Mouse (Mus musculus) kidney, postnatal 10 days (tissue): ENCODE measurements around the gene Lelp1.

ENCODE experiments used
- DNase-seq: peaks from one replicate; pipeline ENCODE4 v3.0.0; 2021; ENCODE audit warnings: mixed read lengths

The Lelp1 gene

GRCm38 (mm10) chr3:92142644-92143043, at the start of gene Lelp1:
TSS of gene Lelp1 (minus strand) at chr3:92142744.
- no peak for DNase-seq

- DNase-seq, result no peak
Observed at GRCm38 (mm10) chr3:92176880-92177279, 34.3 kb upstream of the Lelp1 start.

GRCm38 (mm10) chr3:92169847-92170246, 27.3 kb upstream of the Lelp1 start:
- DNase-seq, result no peak

GRCm38 (mm10) chr3:92153322-92153721, 10.8 kb upstream of the Lelp1 start:
- peak; percentile 67 for DNase-seq

- peak; percentile 54 for DNase-seq
Observed at GRCm38 (mm10) chr3:92150631-92151277, 8.2 kb upstream of the Lelp1 start.

GRCm38 (mm10) chr3:92147913-92148312, 5.4 kb upstream of the Lelp1 start:
- no peak for DNase-seq

- peak; percentile 26 for DNase-seq
Observed at GRCm38 (mm10) chr3:92147420-92147819, 4.9 kb upstream of the Lelp1 start.

- DNase-seq, result no peak
Observed at GRCm38 (mm10) chr3:92123847-92124246, 18.7 kb downstream of the Lelp1 start, which contains the start of gene Prr9. TSS of gene Prr9 (minus strand) at chr3:92123947.

- no peak for DNase-seq
Observed at GRCm38 (mm10) chr3:92120902-92121301, 21.6 kb downstream of the Lelp1 start.

GRCm38 (mm10) chr3:92117930-92118329, 24.6 kb downstream of the Lelp1 start:
- DNase-seq, result peak; percentile 10

GRCm38 (mm10) chr3:92111526-92111925, 31.0 kb downstream of the Lelp1 start:
- DNase-seq, result no peak

- DNase-seq, result no peak
Observed at GRCm38 (mm10) chr3:92110790-92111189, 31.8 kb downstream of the Lelp1 start.

GRCm38 (mm10) chr3:92106582-92106981, 36.0 kb downstream of the Lelp1 start:
- peak; percentile 47 for DNase-seq
